Mouse (Mus musculus): ENCODE results near the gene 2010111I01Rik. TPM values are rescaled to one million over a fixed set of nuclear protein-coding genes. Genes with fewer than 3 reads are reported as not detected.
"Not testable (repeated sequence)": the region's sequence is repeated elsewhere in the genome, so short reads cannot be mapped to it uniquely, and the experiment has no call there.

The 2010111I01Rik gene
- polyA plus RNA-seq, 1 experiment from 2014 or later, result 28.5 TPM

DNA sequence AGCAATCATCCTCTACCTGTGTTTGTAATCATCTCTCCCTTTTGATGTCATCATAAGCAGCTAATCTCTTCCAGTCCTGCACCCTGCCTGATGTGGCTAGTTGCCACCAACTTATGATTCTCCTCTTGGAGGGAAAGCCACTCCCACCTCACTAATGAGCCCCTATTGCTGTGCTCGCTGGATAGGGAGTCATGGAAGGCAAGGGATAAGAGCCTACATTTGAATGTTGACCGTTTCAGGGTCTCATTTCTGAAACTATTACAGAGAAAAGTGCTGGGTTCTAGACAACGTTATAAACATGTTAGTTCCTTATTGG is 109.9 kb downstream of the 2010111I01Rik start:
- H3K4me1 ChIP-seq, result peaks cover 8% of the 10 kb centered on the region
- H3K27ac ChIP-seq (replicated peaks), result no peak overlapping the region
- 78% methylated on average over 3 of the region's 3 CpGs for WGBS
- no peaks in the 10 kb centered on the region for H3K27me3 ChIP-seq (ENCODE audit: low read depth, poor library complexity, severe bottlenecking)
- no peaks in the 10 kb centered on the region for H3K36me3 ChIP-seq
- no peak for DNase-seq (ENCODE audit: low spot score)
- H3K4me3 ChIP-seq, result no peak overlapping the region
- H3K9me3 ChIP-seq (replicated peaks), result 0 out of 2 replicates have a peak, but pooled peaks cover 4% of the 10 kb centered on the region

DNA sequence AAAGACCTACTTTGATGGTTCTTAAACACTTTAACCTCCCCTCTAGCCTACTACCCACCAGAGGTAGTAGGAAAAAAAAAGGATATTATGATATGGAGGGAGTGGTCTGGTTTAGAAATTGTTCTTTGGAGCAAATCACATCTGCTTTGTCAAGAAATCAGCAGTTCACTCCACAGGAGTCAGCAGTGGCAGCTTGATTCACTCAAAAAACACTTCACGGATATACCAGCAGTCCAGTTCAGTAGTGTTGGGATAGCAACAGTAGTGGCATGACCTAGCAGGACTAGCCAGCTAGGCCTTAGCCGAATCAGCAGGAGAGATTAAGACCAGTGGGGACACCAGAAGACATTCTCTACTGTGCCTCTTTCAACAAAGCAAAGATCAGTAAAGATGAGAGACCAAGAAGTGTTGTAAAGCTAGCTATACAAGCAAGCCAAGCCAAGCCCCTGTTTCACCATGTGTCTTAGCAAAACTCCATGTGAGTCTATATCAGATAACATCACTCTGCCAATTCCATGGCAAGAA is 110.7 kb downstream of the 2010111I01Rik start:
- WGBS, result 88% methylated on average over 2 of the region's 2 CpGs
- no peak overlapping the region for H3K27ac ChIP-seq (replicated peaks)

DNA sequence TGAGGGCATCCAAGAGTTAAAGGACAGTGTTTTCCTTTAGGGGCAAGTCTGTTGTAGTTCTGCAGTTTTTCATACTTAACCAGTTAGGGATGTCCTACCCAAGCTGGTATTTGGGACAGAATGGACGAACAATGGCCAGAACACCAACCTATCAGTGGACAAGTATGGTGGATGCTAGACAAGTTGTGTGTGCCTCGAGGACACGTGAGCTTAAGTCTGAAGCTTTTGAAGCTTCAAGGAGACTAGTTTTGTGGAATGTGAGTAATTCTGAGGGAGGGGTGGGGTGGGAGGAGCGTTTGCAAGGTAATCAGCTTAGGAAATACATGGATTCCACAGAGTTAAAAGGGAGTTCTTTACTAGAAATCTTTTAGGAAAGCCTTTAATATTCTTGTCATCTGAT is 115.5 kb downstream of the 2010111I01Rik start:
- Histone ChIP-seq H3K4me3 (no peak overlapping the region), H3K36me3 (no peaks in the 10 kb centered on the region), H3K27ac (replicated peaks) (no peak overlapping the region), H3K4me1 (peaks cover 11% of the 10 kb centered on the region), H3K27me3 (ENCODE audit: low read depth, poor library complexity, severe bottlenecking) (no peaks in the 10 kb centered on the region), H3K9me3 (replicated peaks) (0 out of 2 replicates have a peak, but pooled peaks cover 4% of the 10 kb centered on the region)
- no peak for DNase-seq (ENCODE audit: low spot score)
- 37% methylated on average over 4 of the region's 4 CpGs for WGBS

More for the DNA sequence above, 110.7 kb downstream of the 2010111I01Rik start:
- Histone ChIP-seq H3K4me1 (peaks cover 16% of the 10 kb centered on the region), H3K9me3 (replicated peaks) (0 out of 2 replicates have a peak, but pooled peaks cover 4% of the 10 kb centered on the region), H3K4me3 (no peak overlapping the region), H3K27me3 (ENCODE audit: low read depth, poor library complexity, severe bottlenecking) (no peaks in the 10 kb centered on the region), H3K36me3 (no peaks in the 10 kb centered on the region)
- no peak for DNase-seq (ENCODE audit: low spot score)

DNA sequence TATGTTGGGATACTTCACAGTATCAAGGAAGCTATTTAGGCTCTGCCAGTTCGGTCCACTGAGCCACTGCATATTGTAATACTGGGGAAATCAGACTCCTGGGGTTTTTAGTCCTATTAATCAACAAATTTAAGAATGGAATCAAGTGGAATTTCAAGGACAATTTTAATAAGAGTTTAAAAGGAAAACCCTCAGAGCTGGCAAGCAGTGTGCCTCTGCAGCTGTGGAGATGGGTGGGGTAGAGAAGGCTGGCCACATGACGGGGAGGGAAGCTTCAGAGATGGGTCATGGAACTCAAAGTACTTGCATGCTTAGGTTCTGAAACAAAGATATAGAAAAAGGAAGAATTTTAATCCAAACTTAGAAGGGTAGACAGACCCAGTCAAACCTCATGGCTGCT is 116.1 kb downstream of the 2010111I01Rik start:
- Histone ChIP-seq H3K27me3 (ENCODE audit: low read depth, poor library complexity, severe bottlenecking) (no peaks in the 10 kb centered on the region), H3K36me3 (no peaks in the 10 kb centered on the region), H3K4me1 (peaks cover 11% of the 10 kb centered on the region), H3K27ac (replicated peaks) (no peak overlapping the region), H3K4me3 (no peak overlapping the region), H3K9me3 (replicated peaks) (0 out of 2 replicates have a peak, but pooled peaks cover 4% of the 10 kb centered on the region)
- DNase-seq (ENCODE audit: low spot score), result no peak
- 82% methylated on average over 2 of the region's 2 CpGs for WGBS

- Histone ChIP-seq H3K4me3 (no peak overlapping the region), H3K27me3 (ENCODE audit: low read depth, poor library complexity, severe bottlenecking) (no peaks in the 10 kb centered on the region), H3K27ac (replicated peaks) (no peak overlapping the region), H3K9me3 (replicated peaks) (no peaks in the 10 kb centered on the region), H3K36me3 (no peaks in the 10 kb centered on the region), H3K4me1 (peaks cover 11% of the 10 kb centered on the region)
- WGBS, result 71% methylated on average over 5 of the region's 5 CpGs
- no peak for DNase-seq (ENCODE audit: low spot score)
Observed at GRCm38 (mm10) chr13:63082555-63083136, 118.0 kb downstream of the 2010111I01Rik start.

DNA sequence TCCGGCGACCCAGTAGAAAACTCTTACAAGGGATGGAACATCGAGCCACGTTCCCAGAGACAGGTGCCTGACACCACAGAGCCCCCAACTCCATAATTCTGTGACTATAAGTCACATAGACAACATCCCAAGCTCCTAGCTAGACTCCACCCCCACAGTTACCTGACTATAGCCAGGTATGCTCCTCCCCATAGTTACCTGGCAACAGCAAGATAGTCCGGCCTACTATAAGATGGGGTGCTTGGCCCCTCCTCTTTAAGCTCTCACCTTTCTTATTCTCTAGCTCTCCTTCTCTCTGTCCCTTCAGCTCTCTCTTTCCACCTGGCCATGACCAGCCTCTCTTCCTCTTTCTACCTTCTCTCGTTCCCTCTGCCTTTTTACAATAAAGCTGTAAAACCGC is 118.4 kb downstream of the 2010111I01Rik start:
- not testable (repeated sequence) for H3K4me3 ChIP-seq; H3K27ac ChIP-seq (replicated peaks); DNase-seq (ENCODE audit: low spot score); H3K9me3 ChIP-seq (replicated peaks); H3K36me3 ChIP-seq; H3K27me3 ChIP-seq (ENCODE audit: low read depth, poor library complexity, severe bottlenecking)
- 84% methylated on average over 7 of the region's 7 CpGs for WGBS
- peaks cover 11% of the 10 kb centered on the region for H3K4me1 ChIP-seq

- no peaks in the 10 kb centered on the region for H3K9me3 ChIP-seq (replicated peaks)
- no peak overlapping the region for H3K27ac ChIP-seq (replicated peaks)
- no peak for DNase-seq (ENCODE audit: low spot score)
- 74% methylated on average over 8 of the region's 8 CpGs for WGBS
- H3K36me3 ChIP-seq, result no peaks in the 10 kb centered on the region
- H3K27me3 ChIP-seq (ENCODE audit: low read depth, poor library complexity, severe bottlenecking), result no peaks in the 10 kb centered on the region
- H3K4me3 ChIP-seq, result no peak overlapping the region
- peaks cover 11% of the 10 kb centered on the region for H3K4me1 ChIP-seq
Observed at GRCm38 (mm10) chr13:63083663-63084062, 119.0 kb downstream of the 2010111I01Rik start.

- no peak for DNase-seq (ENCODE audit: low spot score)
- Histone ChIP-seq H3K9me3 (replicated peaks) (no peaks in the 10 kb centered on the region), H3K4me3 (no peak overlapping the region), H3K4me1 (peaks cover 14% of the 10 kb centered on the region), H3K27ac (replicated peaks) (no peak overlapping the region), H3K36me3 (no peaks in the 10 kb centered on the region), H3K27me3 (ENCODE audit: low read depth, poor library complexity, severe bottlenecking) (no peaks in the 10 kb centered on the region)
- 93% methylated on average over 7 of the region's 7 CpGs for WGBS
Observed at GRCm38 (mm10) chr13:63087865-63088683, 123.4 kb downstream of the 2010111I01Rik start.

DNA sequence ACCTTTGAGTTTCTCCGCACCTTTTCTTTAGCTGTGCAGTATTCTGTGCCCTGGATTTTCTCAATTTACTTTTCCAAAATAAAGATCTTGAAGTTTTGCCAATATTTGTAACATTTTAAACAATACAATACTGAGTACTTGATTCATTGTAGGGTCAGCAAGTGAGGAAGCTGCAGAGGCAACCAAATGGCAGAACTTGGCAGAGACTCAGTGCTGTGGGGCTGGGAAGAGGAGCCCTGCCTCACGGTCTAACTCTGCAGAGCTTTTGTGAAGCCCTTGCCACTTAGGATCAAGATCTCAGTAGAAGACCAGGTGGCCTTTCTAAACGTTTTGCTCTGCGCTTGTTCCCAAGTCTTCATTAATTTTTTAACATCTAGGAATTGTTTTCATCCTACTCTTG is 124.8 kb downstream of the 2010111I01Rik start:
- Histone ChIP-seq H3K36me3 (no peaks in the 10 kb centered on the region), H3K27me3 (ENCODE audit: low read depth, poor library complexity, severe bottlenecking) (no peaks in the 10 kb centered on the region), H3K4me3 (no peak overlapping the region), H3K4me1 (peaks cover 25% of the 10 kb centered on the region), H3K27ac (replicated peaks) (no peak overlapping the region), H3K9me3 (replicated peaks) (no peaks in the 10 kb centered on the region)
- 83% methylated on average over 4 of the region's 4 CpGs for WGBS
- DNase-seq (ENCODE audit: low spot score), result no peak

- Histone ChIP-seq H3K4me1 (peaks cover 39% of the 10 kb centered on the region), H3K9me3 (replicated peaks) (no peaks in the 10 kb centered on the region), H3K27ac (replicated peaks) (0 out of 2 replicates have a peak overlapping the region, but pooled peaks have one; percentile 28), H3K27me3 (ENCODE audit: low read depth, poor library complexity, severe bottlenecking) (no peaks in the 10 kb centered on the region), H3K36me3 (no peaks in the 10 kb centered on the region), H3K4me3 (no peak overlapping the region)
- 42% methylated on average over 2 of the region's 2 CpGs for WGBS
- DNase-seq (ENCODE audit: low spot score), result no peak
Observed at GRCm38 (mm10) chr13:63091246-63091645, 126.6 kb downstream of the 2010111I01Rik start.

GRCm38 (mm10) chr13:63092299-63092698 is 127.6 kb downstream of the 2010111I01Rik start:
- WGBS, result 86% methylated on average over 2 of the region's 2 CpGs
- no peak for DNase-seq (ENCODE audit: low spot score)
- no peaks in the 10 kb centered on the region for H3K36me3 ChIP-seq

GRCm38 (mm10) chr13:63092874-63093273 is 128.2 kb downstream of the 2010111I01Rik start:
- Histone ChIP-seq H3K9me3 (replicated peaks) (no peaks in the 10 kb centered on the region), H3K27ac (replicated peaks) (no peak overlapping the region), H3K4me3 (no peak overlapping the region), H3K4me1 (peaks cover 39% of the 10 kb centered on the region), H3K36me3 (no peaks in the 10 kb centered on the region), H3K27me3 (ENCODE audit: low read depth, poor library complexity, severe bottlenecking) (no peaks in the 10 kb centered on the region)
- 94% methylated on average over 2 of the region's 2 CpGs for WGBS
- no peak for DNase-seq (ENCODE audit: low spot score)

More at GRCm38 (mm10) chr13:63092299-63092698, 127.6 kb downstream of the 2010111I01Rik start:
- H3K9me3 ChIP-seq (replicated peaks), result no peaks in the 10 kb centered on the region
- H3K27me3 ChIP-seq (ENCODE audit: low read depth, poor library complexity, severe bottlenecking), result no peaks in the 10 kb centered on the region
- no peak overlapping the region for H3K4me3 ChIP-seq
- H3K27ac ChIP-seq (replicated peaks), result no peak overlapping the region
- H3K4me1 ChIP-seq, result peaks cover 39% of the 10 kb centered on the region

DNA sequence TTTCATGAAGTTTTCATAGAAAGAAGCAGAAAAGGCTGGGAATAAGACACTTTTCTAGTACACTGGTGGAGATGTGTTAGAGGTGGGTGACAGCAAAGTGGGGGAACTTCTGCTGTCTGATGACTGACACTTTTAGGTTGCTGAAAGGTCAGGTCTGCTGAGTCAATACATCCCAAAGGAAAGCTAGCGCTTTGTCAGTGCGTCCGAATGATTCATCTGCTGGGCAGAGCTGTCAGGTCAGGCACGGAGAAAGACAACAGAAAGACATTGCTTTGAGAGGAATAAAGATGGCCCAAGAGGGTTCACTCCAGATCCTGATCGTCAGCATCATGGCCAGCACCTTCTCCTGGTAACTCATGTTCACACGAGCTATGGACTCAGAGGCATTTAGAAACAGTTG is 128.9 kb downstream of the 2010111I01Rik start:
- H3K4me3 ChIP-seq, result no peak overlapping the region
- no peaks in the 10 kb centered on the region for H3K9me3 ChIP-seq (replicated peaks)
- H3K27me3 ChIP-seq (ENCODE audit: low read depth, poor library complexity, severe bottlenecking), result no peaks in the 10 kb centered on the region
- 85% methylated on average over 6 of the region's 6 CpGs for WGBS
- 0 out of 2 replicates have a peak overlapping the region, but pooled peaks have one; percentile 69 for H3K27ac ChIP-seq (replicated peaks)
- H3K4me1 ChIP-seq, result peaks cover 39% of the 10 kb centered on the region
- H3K36me3 ChIP-seq, result no peaks in the 10 kb centered on the region
- DNase-seq (ENCODE audit: low spot score), result no peak
